ENCODE assay signal across 19 mouse cellular contexts in the genomic region with DNA sequence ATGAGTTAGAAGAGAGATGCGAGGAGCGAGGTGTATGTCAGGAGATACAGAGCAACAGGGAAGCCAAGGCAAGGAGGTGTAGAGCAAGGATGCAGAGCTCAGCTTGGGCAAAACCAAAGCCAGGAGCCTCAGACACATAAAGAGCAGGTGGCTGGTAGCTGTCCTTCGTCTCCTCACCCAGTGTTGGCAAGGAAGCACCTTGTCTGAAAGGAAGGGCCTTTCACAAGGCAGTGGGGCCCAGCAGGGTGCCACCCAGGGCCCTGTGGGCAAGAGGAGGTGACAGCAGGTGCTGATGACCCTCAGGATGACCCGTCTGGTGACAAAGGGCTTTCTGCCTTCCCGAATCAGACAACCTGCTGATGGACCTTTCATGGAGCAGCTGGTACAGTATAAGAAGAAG. TPM values are rescaled to one million over a fixed set of nuclear protein-coding genes. Genes with fewer than 3 reads are reported as not detected.
DNase-seq lines count a peak whose midpoint lies in the region; ATAC-seq and TF ChIP-seq lines count a peak whose summit lies in the region.
"Had no signal": no experiment of that assay in that cellular context is flagged by ENCODE, and none has a peak within 500 bp of the region (broad histone marks: within the 10 kb centered on the region; RNA-seq: fewer than 3 reads in every experiment).

No protein-coding gene starts in this region.

- H3K9me3 ChIP-seq in heart, embryonic 13.5 days: no peaks in the 10 kb centered on the region
- H3K9me3 ChIP-seq in hindbrain, embryonic 16.5 days (ENCODE audit: control insufficient read depth, low read length): no peaks in the 10 kb centered on the region
- no peaks in the 10 kb centered on the region for H3K9me3 ChIP-seq in hindbrain, embryonic 11.5 days (ENCODE audit: control insufficient read depth, low read length)
- H3K9me3 ChIP-seq: embryonic facial prominence, embryonic 10.5 days; intestine, embryonic 15.5 days had no signal

- peaks cover 42% of the 10 kb centered on the region for H3K4me1 ChIP-seq in cerebellum, adult 2 months (ENCODE audit: control insufficient read depth, insufficient read depth, low read length)
- H3K4me1 ChIP-seq in heart, embryonic 13.5 days: peaks cover 32% of the 10 kb centered on the region
- H3K4me1 ChIP-seq in hindbrain, embryonic 16.5 days (ENCODE audit: control insufficient read depth, insufficient read depth, low read depth, low read length): peaks cover 30% of the 10 kb centered on the region
- no peaks in the 10 kb centered on the region; the same call in 1 of the 2 replicates for H3K4me1 ChIP-seq in hindbrain, embryonic 11.5 days (replicated peaks; ENCODE audit: control insufficient read depth, insufficient read depth, low read length)

- no peak for TF ChIP-seq POLR2A in cerebellum, adult 2 months (IDR thresholded peaks at IDR 0.05; ENCODE audit: borderline replicate concordance, insufficient read depth, low read length)

- H3K4me3 ChIP-seq in cerebellum, adult 2 months (replicated peaks; ENCODE audit: insufficient read depth, low read depth, low read length): no peak overlapping the region
- H3K4me3 ChIP-seq in heart, embryonic 13.5 days: no peak overlapping the region
- no peak overlapping the region for H3K4me3 ChIP-seq in hindbrain, embryonic 16.5 days (ENCODE audit: low read length)
- no peak overlapping the region for H3K4me3 ChIP-seq in hindbrain, embryonic 11.5 days (ENCODE audit: low read depth, low read length)
- H3K4me3 ChIP-seq: embryonic facial prominence, embryonic 10.5 days; intestine, embryonic 15.5 days had no signal

- H3K36me3 ChIP-seq in heart, embryonic 13.5 days: no peaks in the 10 kb centered on the region
- H3K36me3 ChIP-seq in hindbrain, embryonic 16.5 days (ENCODE audit: control insufficient read depth, insufficient read depth, low read length): no peaks in the 10 kb centered on the region
- no peaks in the 10 kb centered on the region for H3K36me3 ChIP-seq in hindbrain, embryonic 11.5 days (ENCODE audit: control insufficient read depth, insufficient read depth, low read length)
- H3K36me3 ChIP-seq: embryonic facial prominence, embryonic 10.5 days; intestine, embryonic 15.5 days had no signal

- DNase-seq in cerebellum, adult 2 months: peak in 1 of 2 experiments; percentile 57
- no peak for DNase-seq in cerebellum, adult 8-10 months
- DNase-seq in heart, postnatal 10 days: no peak
- DNase-seq in hindbrain, embryonic 11.5 days (ENCODE audit: low spot score): no peak
- peak; percentile 73 to 78 for DNase-seq in cerebellum, postnatal 10 days
- no peak for DNase-seq in layer of hippocampus, postnatal 14 days (ENCODE audit: low spot score in 2 of 2)
- DNase-seq: adrenal gland, postnatal 10 days; heart, adult 18-20 months; heart, postnatal 4 days; kidney, adult 18-20 months had no signal

- no peak for ATAC-seq in heart, embryonic 13.5 days (ENCODE audit: extremely low read depth, insufficient number of reproducible peaks, low FRiP score, low TSS enrichment)
- no peak for ATAC-seq in hindbrain, embryonic 16.5 days
- ATAC-seq in hindbrain, embryonic 11.5 days (ENCODE audit: low FRiP score): no peak
- ATAC-seq: forebrain, embryonic 14.5 days; intestine, embryonic 15.5 days had no signal

- H3K4me2 ChIP-seq in heart, embryonic 13.5 days: no peak overlapping the region
- no peak overlapping the region for H3K4me2 ChIP-seq in hindbrain, embryonic 16.5 days (ENCODE audit: low read length)
- H3K4me2 ChIP-seq in hindbrain, embryonic 11.5 days (replicated peaks; ENCODE audit: low read depth, low read length): no peak overlapping the region
- H3K4me2 ChIP-seq: heart, embryonic 11.5 days; intestine, embryonic 15.5 days had no signal

- TF ChIP-seq CTCF in cerebellum, adult 2 months (IDR thresholded peaks at IDR 0.05; ENCODE audit: borderline replicate concordance, insufficient read depth, low read depth, low read length): no peak

- peak overlapping the region; percentile 2; the same call in 1 of the 2 replicates for H3K9ac ChIP-seq in heart, embryonic 13.5 days
- peak overlapping the region; percentile 17; the same call in 1 of the 2 replicates for H3K9ac ChIP-seq in hindbrain, embryonic 16.5 days (ENCODE audit: low read depth, low read length)
- H3K9ac ChIP-seq in hindbrain, embryonic 11.5 days (ENCODE audit: low read depth, low read length): no peak overlapping the region
- H3K9ac ChIP-seq: intestine, embryonic 15.5 days had no signal

- H3K27me3 ChIP-seq in cerebellum, adult 2 months (ENCODE audit: control insufficient read depth, insufficient read depth, low read length): no peaks in the 10 kb centered on the region
- H3K27me3 ChIP-seq in heart, embryonic 13.5 days (replicated peaks): peaks cover 37% of the 10 kb centered on the region
- H3K27me3 ChIP-seq in hindbrain, embryonic 16.5 days (replicated peaks; ENCODE audit: control insufficient read depth, insufficient read depth, low read length): peaks cover 13% of the 10 kb centered on the region
- peaks cover 4% of the 10 kb centered on the region for H3K27me3 ChIP-seq in hindbrain, embryonic 11.5 days (ENCODE audit: control insufficient read depth, insufficient read depth, low read length)

- peak overlapping the region; percentile 77 for H3K27ac ChIP-seq in cerebellum, adult 2 months (ENCODE audit: insufficient read depth, low read length)
- no peak overlapping the region for H3K27ac ChIP-seq in heart, embryonic 13.5 days (replicated peaks)
- H3K27ac ChIP-seq in hindbrain, embryonic 16.5 days (ENCODE audit: low read depth, low read length): no peak overlapping the region
- H3K27ac ChIP-seq in hindbrain, embryonic 11.5 days (ENCODE audit: low read depth, low read length): no peak overlapping the region
- H3K27ac ChIP-seq: embryonic facial prominence, embryonic 10.5 days; intestine, embryonic 15.5 days had no signal

- 48% methylated on average over 5 of the region's 5 CpGs for WGBS in cerebellum, adult 2 months
- 60% methylated on average over 5 of the region's 5 CpGs for WGBS in heart, embryonic 13.5 days
- WGBS in hindbrain, embryonic 16.5 days: 63% methylated on average over 4 of the region's 5 CpGs
- 57% methylated on average over 5 of the region's 5 CpGs for WGBS in hindbrain, embryonic 11.5 days

- intact Hi-C loops in heart, postnatal 10 days (cut with DNase I): no loop called here

RNA-seq across cellular contexts. Expression of a gene that starts 10.9 kb away (rescaled TPM):
- polyA plus RNA-seq in cerebellum, adult 2 months (2012; rRNA removed): 21.9 and 23.8 TPM in 2 replicates
- polyA plus RNA-seq in heart, embryonic 13.5 days (2015; fragmentation: Nextera tagmentation; extraction: Ambion mirVana): 14.6 and 15.1 TPM in 2 replicates
- total RNA-seq in heart, postnatal 10 days (2021): 10 to 100 TPM; 15.1 to 15.8 TPM
- polyA plus RNA-seq in hindbrain, embryonic 16.5 days (2015; fragmentation: Nextera tagmentation; extraction: Ambion mirVana): 16.8 and 17.0 TPM in 2 replicates
- 20.9 and 23.2 TPM in 2 replicates for polyA plus RNA-seq in hindbrain, embryonic 11.5 days (2014; fragmentation: Nextera tagmentation; extraction: Ambion mirVana)
- total RNA-seq in layer of hippocampus, postnatal 14 days (2021): 1 to 10 TPM; 7.8 to 8.9 TPM

RNA-seq across cellular contexts. Expression of a gene that starts 13.0 kb away (rescaled TPM):
- 0.57 and 0.73 TPM in 2 replicates for polyA plus RNA-seq in cerebellum, adult 2 months (2012; rRNA removed)
- 2.5 and 3.3 TPM in 2 replicates for polyA plus RNA-seq in heart, embryonic 13.5 days (2015; fragmentation: Nextera tagmentation; extraction: Ambion mirVana)
- 1 to 10 TPM in 1 of 2 experiments, under 1 TPM in 1; 0.87 to 1.0 TPM for total RNA-seq in heart, postnatal 10 days (2021)
- polyA plus RNA-seq in hindbrain, embryonic 16.5 days (2015; fragmentation: Nextera tagmentation; extraction: Ambion mirVana): 0.21 and 0.54 TPM in 2 replicates
- polyA plus RNA-seq in hindbrain, embryonic 11.5 days (2014; fragmentation: Nextera tagmentation; extraction: Ambion mirVana): 1.4 and 3.3 TPM in 2 replicates
- under 1 TPM; 0.43 to 0.74 TPM for total RNA-seq in layer of hippocampus, postnatal 14 days (2021)
- polyA plus RNA-seq: embryonic facial prominence, embryonic 14.5 days; forebrain, embryonic 14.5 days; heart, embryonic 11.5 days; intestine, embryonic 15.5 days; kidney, embryonic 14.5 days had no signal

RNA-seq across cellular contexts. Expression of a gene that starts 20.0 kb away (rescaled TPM):
- 63.4 and 63.8 TPM in 2 replicates for polyA plus RNA-seq in cerebellum, adult 2 months (2012; rRNA removed)
- 18.3 and 20.2 TPM in 2 replicates for polyA plus RNA-seq in heart, embryonic 13.5 days (2015; fragmentation: Nextera tagmentation; extraction: Ambion mirVana)
- under 1 TPM; 0.86 to 0.87 TPM for total RNA-seq in heart, postnatal 10 days (2021)
- polyA plus RNA-seq in hindbrain, embryonic 16.5 days (2015; fragmentation: Nextera tagmentation; extraction: Ambion mirVana): 14.6 and 14.8 TPM in 2 replicates
- 17.4 and 18.7 TPM in 2 replicates for polyA plus RNA-seq in hindbrain, embryonic 11.5 days (2014; fragmentation: Nextera tagmentation; extraction: Ambion mirVana)
- 1 to 10 TPM; 4.2 to 5.8 TPM for total RNA-seq in layer of hippocampus, postnatal 14 days (2021)

RNA-seq across cellular contexts. Expression of a gene that starts 26.0 kb away (rescaled TPM):
- polyA plus RNA-seq in cerebellum, adult 2 months (2012; rRNA removed): 197 and 214 TPM in 2 replicates
- polyA plus RNA-seq in heart, embryonic 13.5 days (2015; fragmentation: Nextera tagmentation; extraction: Ambion mirVana): 60.5 and 66.1 TPM in 2 replicates
- 10 to 100 TPM; 26.0 to 27.4 TPM for total RNA-seq in heart, postnatal 10 days (2021)
- polyA plus RNA-seq in hindbrain, embryonic 16.5 days (2015; fragmentation: Nextera tagmentation; extraction: Ambion mirVana): 124 and 131 TPM in 2 replicates
- polyA plus RNA-seq in hindbrain, embryonic 11.5 days (2014; fragmentation: Nextera tagmentation; extraction: Ambion mirVana): 82.1 and 85.2 TPM in 2 replicates
- 10 to 100 TPM; 41.6 to 45.9 TPM for total RNA-seq in layer of hippocampus, postnatal 14 days (2021)

RNA-seq across cellular contexts. Expression of a gene that starts 28.0 kb away (rescaled TPM):
- polyA plus RNA-seq in cerebellum, adult 2 months (2012; rRNA removed): 20.4 and 22.1 TPM in 2 replicates
- 1.9 TPM in 2 replicates for polyA plus RNA-seq in heart, embryonic 13.5 days (2015; fragmentation: Nextera tagmentation; extraction: Ambion mirVana)
- total RNA-seq in heart, postnatal 10 days (2021): 1 to 10 TPM; 1.7 TPM
- polyA plus RNA-seq in hindbrain, embryonic 16.5 days (2015; fragmentation: Nextera tagmentation; extraction: Ambion mirVana): 15.8 and 16.8 TPM in 2 replicates
- polyA plus RNA-seq in hindbrain, embryonic 11.5 days (2014; fragmentation: Nextera tagmentation; extraction: Ambion mirVana): 5.3 and 6.8 TPM in 2 replicates
- total RNA-seq in layer of hippocampus, postnatal 14 days (2021): 10 to 100 TPM; 32.5 to 35.5 TPM
- total RNA-seq: MEL had no signal

Comparison
In these comparisons a context has a peak if more than half of its experiments do, and no peak if none do; other contexts are left out.
1. DNase-seq: peak in cerebellum, postnatal 10 days (2 of 2); none in cerebellum, adult 8-10 months (single experiment), heart, postnatal 10 days (0 of 2), hindbrain, embryonic 11.5 days (single experiment) and layer of hippocampus, postnatal 14 days (0 of 2).